Mouse (Mus musculus) right cerebral cortex, postnatal 25 days (tissue): ENCODE measurements around the gene Oscar.
"Not testable (repeated sequence)": the region's sequence is repeated elsewhere in the genome, so short reads cannot be mapped to it uniquely, and the experiment has no call there.

Source experiments
- DNase-seq: peaks from one replicate; pipeline ENCODE4 v3.0.0; 2022

The Oscar gene

GRCm38 (mm10) chr7:3609082-3609481 is 6.9 kb downstream of the Oscar start:
- no peak for DNase-seq

- DNase-seq: no peak
These were observed 7.3 kb downstream of the Oscar start for GRCm38 (mm10) chr7:3608668-3609067.

DNA sequence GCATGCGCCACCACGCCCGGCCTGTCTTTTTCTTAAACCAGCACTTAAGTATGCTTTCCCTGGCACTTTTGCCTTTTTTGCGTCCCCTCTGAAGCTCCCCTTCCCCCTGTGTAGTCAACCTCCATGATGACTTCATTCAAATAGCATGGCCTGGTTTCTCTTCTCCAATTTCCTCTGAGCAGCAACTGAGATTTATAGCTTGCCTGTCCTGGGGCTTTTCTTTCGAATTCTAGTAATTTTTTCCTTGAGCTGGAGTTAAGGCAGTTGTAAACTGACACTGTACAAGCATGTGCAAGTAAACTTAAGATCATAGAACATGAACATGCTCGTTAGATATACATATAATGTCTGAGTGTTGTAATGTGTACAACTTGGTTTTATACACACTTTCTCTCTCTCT is 8.6 kb downstream of the Oscar start:
- DNase-seq: no peak

DNA sequence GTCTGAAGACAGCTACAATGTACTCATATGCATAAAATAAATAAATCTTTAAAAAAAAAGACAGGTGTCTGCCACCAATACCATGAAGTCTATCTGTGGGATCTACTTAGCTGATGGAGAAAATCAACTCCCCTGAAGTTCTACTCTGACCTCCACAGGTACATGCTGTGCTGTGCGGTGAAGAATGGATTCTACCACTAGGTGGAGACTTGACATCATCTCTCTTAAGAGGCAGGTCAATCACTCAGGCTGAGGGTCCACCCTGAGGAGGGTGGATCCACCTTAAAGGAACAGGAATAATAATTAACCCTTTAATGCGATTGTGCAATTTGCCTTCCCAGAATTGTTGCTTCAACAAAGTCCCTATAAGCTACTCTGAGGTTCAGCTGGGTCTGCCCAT is 9.2 kb downstream of the Oscar start:
- DNase-seq: no peak

GRCm38 (mm10) chr7:3601119-3601518 is 14.8 kb downstream of the Oscar start:
- DNase-seq: peak; percentile 53

DNA sequence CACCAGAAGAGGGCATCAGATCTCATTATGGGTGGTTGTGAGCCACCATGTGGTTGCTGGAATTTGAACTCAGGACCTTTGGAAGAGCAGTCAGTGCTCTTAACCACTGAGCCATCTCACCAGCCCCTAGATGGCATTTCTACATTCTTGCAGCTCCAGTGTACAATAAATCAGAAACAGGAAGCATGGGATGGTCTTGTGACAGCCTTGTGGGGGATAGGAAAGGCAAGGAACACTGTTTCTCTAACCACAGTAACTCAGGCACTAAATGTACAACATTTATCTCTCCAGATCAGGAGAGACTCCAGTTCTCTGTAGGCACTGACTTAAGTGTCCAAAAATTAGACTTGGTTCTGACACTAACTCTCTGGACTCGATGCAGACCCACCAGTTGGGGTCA is 18.2 kb downstream of the Oscar start:
- DNase-seq: not testable (repeated sequence)

- DNase-seq: no peak
These were observed 20.8 kb downstream of the Oscar start for GRCm38 (mm10) chr7:3595146-3595545.

DNA sequence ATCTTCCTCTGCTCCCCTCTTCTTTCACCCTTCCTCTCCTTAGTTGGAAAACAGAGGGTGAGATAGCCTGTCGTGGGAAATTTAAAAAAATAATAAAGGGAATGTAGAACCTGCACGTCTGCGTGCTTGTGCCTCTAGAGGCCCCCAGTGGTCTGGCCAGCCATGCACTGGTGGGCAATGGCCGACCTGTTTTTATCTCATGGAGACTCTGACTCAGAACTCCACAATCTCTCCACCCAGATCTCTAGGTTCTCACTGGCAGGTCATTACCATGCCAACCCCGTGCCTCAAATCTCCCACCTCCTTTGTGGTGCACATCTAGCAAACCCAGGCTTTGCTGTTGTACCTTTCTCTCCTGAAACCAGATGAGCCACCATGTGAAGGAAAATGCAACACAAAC is 21.3 kb downstream of the Oscar start:
- DNase-seq: no peak

- DNase-seq: no peak
These were observed 22.1 kb downstream of the Oscar start for GRCm38 (mm10) chr7:3593855-3594254.

DNA sequence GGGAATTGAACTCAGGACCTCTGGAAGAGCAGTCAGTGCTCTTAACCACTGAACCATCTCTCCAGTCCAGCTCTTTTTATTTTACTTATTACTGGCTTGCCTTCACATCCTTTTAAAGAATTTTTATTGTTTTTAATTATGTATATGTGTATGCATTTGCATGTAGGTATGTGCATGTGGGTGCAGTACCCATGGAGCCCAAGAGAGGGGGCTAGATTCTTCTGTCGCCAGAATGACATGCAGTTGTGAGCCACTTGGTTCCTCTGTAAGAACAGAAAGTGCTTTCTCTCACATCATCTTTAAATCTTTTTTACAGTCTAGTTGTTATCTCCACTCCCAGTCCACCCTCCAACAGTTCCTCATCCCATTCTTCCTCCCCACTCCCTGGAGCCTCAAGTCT is 24.4 kb downstream of the Oscar start:
- no peak for DNase-seq

DNA sequence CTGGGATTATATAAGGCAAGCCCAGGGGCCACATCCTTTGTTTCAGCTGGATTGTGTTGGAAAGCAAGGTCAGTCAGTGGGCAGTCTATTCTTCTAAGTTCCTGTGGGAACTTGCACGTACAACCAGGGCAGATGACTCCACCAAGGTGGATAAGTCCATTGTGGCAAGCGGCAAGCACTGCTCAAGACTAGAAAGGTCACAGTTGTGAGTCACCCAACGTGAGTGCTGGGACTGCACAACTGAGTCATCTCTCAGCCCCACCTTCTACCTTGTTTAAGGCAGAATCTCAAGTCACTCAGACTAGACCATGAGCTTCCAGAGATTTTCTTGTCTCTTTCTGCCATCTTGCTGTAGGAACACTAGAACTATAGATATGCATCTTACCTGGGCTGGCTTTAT is 25.4 kb downstream of the Oscar start:
- DNase-seq: no peak

DNA sequence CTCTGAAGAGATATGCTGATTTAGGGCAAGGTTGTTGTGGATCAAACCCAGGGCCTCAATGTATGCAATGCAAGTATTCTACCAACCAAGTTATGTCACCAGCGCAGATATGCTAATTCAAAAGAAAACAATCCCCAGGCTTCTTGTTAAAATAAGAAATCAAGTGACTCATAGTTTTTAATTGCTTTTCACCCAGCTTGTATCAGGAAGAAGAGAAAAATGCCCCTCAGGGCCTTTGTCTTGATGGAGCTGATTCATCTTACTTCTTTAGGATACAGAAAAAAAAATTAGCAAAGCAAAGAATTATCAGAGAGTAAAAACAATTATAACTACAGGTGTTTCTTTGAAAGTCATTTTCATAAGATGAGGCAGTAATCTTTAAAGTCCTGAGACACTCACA is 28.7 kb downstream of the Oscar start:
- no peak for DNase-seq

DNA sequence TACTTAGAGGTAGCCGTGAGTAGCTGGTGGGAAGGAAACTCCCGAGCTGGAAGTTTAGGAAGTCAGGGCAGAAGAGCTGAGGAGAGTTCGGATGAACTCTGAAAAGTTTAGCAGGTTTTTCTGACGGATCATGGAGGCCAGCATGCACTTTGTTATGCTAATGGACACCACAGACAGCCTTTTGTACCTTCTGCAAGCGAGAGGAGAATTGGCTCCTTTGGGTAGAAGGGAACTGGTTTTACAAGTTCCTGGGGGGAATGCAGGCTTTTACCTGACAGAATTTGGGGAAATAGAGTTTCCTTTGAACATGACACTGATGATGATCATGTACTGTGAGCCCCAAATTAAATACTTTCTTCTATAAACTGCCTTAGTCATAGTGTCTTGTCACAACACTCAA is 29.7 kb downstream of the Oscar start:
- DNase-seq: no peak

- DNase-seq: no peak
These were observed 30.2 kb downstream of the Oscar start for GRCm38 (mm10) chr7:3585763-3586162.

DNA sequence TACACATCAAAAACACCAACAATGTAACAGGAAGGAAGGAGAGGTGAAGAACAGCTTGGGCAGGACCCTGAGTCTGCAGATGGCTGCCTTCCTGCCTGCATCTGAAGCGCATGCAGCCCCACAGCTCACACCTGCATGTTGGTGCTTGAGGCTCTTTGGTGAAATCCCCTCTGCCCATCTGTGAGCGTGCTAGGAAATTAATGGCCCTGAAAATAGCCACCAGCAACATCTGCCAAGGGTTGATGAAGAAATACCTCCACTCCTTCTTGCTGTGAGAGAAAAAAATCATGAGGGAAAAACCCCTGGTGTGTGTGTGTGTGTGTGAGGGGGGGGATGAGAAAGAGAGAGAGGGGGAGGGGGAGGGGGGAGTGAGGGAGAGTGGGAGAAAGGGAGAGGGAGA is 35.9 kb downstream of the Oscar start:
- no peak for DNase-seq

DNA sequence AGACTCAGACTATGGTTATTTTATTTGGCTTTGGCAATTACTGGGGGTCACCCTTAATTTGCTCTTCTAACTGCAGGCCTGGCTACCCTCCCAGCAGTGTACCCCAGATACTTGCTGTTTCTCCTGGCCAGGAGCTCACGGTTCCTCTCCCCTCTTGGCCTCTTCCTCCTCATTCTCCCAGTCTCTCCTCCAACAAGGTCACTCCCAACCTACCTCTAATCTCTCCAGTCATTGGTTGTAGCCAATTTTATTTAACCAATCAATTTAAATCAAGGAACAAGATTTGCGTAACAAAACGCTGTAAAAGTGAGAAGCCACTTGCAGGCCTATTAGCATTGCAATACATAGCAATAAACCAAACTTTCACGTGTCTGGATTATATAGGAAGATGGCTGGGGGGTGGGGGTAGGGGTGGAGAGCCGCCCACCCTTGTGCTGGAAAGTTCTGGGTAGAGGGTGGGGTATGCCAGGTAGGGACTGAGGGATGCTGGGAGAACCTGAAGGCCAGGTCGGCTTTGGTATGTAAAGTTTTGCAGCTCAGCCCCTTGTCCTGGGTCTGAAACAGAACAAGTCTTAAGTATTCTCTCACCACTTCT is 36.9 kb downstream of the Oscar start:
- DNase-seq: no peak

GRCm38 (mm10) chr7:3578196-3578595 is 37.8 kb downstream of the Oscar start:
- DNase-seq: no peak

DNA sequence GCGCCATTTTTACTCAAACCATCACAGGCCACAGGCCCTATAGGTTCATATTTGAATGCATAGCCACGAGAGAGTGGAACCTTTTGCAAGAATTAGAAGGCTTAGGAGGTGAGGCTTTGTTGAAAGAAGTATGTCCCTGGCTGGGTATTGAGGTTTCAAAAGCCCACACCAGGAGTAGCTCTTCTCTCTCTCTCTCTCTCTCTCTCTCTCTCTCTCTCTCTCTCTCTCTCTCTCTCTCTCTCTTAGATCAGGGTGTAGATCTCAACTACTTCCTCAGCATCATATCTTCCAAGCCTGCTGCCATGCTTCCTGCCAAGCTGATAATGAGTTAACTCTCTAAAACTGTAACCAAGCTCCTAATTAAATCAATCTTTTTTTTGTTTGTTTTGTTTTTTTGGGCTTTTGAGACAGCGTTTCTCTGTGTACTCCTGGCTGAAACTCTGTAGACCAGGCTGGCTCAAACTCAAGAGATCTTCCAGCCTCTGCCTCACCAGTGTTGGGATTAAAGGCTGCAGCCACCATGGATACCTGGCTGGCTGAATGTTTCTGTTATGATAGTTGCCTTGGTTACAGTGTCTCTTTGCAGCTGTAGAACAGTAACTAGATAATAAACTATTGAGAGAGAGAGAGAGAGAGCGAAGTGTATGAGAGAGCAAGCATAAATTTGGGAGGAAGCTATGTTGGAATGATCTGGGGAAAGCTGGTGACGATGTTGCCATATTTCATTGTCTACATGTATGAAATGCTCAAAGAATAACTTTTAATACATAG is 39.4 kb downstream of the Oscar start:
- no peak for DNase-seq

DNA sequence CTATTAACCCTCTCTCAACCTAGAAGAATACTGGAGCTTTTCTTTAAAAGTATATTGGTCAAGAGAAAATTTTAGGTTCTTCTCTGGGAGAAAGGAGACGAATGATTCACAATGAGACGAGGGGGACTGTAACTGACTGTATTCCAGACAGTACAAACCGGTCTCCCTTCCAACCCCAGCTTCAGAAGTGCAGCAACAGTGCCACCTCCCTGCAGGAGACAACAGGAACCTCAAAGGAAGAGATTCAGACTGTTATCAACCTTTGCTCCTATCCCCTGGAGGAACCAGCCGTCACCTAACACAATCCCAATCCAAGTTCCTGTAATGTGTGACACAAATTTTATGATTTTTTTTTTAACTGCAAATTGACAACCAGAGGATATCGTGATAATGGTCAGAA is 41.7 kb downstream of the Oscar start:
- peak; percentile 33 for DNase-seq

- DNase-seq: no peak
These were observed 44.1 kb downstream of the Oscar start for GRCm38 (mm10) chr7:3571847-3572246.

DNA sequence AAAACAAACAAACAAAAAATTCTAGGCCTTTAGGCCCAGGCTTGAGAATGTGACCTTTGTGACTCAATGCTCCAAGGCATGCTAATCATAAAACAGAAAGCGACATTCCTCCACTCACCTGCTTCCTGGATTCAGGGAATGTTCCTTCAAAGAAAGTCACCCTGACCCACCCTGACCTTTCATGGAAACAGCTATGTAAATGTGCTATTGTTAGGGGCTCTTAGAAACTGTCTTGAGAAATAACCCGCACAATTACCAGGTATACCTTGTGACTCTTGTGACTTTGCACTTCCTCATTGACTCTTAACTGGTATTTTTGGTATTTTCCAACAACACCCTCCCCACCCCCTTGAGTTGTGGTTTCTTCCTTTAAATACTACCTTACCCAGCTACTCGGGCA is 45.4 kb downstream of the Oscar start:
- DNase-seq: not testable (repeated sequence)

- no peak for DNase-seq
These were observed 46.2 kb downstream of the Oscar start for GRCm38 (mm10) chr7:3569725-3570124.

DNA sequence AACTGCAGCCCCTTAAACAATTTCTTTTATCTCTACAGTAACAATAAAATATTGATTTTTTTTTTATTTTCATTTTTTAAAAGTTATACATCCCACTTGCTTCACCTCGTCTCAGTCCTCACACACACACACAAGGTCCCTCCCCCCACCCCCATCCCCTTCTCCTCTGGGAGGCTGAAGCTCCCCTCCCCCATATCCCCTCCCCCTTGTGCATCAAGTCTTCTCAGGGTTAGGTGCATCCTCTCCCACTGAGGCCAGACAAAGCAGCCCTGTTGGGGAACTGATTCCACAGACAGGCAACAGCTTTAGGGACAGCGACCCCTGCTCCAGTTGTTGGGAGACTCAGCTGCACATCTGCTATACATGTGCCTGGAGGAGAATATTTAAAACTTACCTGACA is 48.6 kb downstream of the Oscar start:
- DNase-seq: no peak
